Mouse (Mus musculus): Measurements from ENCODE around the gene Avpr1b.

DNA sequence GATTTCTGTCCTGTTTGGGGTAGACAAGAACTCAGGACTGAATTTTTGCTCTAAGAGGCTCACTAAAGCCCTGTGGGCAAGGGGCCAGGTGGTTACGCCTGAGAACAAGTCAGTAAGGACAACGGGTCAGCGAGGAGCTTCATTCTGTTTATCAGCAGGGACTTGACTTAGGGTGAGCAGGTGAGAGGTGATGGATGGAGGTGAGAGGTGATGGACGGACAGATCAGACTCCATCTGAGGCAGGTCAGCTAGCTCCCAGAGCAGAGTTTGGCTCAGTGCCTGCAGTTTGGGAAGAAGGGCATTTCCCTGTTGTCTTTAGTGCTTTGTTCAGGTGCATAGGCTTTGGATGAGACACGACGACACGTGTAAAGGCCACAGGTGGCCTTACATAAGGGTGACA lies 20.3 kb downstream of the Avpr1b start:
- TF ChIP-seq POLR2A (IDR thresholded peaks at IDR 0.05; ENCODE audit: low read depth, low read length): no peak
- no peak for TF ChIP-seq CTCF (IDR thresholded peaks at IDR 0.05; ENCODE audit: borderline replicate concordance, insufficient read depth, low read length)

Measured in embryonic fibroblast, embryonic 13.5 days (primary cell).